Mouse (Mus musculus): ENCODE results near the gene Ern2.
A peak's percentile ranks its signal among the peaks of the same experiment; 100 is the strongest.

The Ern2 gene

DNA sequence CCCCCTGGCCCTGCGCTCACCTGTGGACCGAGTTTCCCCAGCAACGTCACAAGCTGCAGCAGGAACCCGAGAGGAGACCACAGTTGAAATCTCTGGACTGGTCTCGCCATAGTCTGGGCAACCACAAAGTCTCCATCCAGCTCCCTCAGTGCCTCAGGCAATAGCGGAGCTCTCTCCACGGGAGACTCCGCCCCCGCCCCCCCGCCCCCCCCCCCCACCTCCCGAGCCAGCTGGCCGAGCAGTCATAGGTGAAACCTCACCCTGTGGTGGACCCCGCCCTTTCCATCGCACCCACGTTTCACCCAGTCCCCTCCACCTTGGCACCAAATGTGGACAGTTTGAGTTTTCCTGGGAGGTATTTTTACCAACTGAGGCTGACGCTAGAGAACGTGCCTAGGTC is at the start of gene Ern2:
TSS of gene Ern2 (minus strand) at position 165 of the 400 bp plus-strand sequence.
- DNase-seq (ENCODE audit: low spot score in 2 of 2), result no peak

DNA sequence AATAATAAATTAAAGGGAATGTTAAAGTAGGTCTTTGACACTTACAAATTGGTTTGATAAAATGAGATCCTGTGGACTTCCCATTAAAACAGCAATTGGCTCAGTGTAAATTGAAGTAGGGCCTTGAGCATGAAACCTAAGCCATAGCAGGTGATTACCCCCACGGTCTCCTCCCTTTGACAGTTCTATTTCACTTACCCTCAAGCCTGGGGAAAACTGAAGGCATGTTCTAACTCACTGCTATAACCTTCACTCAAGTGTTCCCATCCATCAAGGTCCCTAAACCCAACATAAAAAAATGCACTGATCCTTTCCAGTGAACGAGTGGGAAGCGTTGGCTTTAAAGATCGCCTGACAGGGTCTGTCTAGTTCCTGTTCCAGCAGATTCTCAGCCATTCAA is 44.9 kb upstream of the Ern2 start:
- no peak for DNase-seq (ENCODE audit: low spot score in 2 of 2)

DNA sequence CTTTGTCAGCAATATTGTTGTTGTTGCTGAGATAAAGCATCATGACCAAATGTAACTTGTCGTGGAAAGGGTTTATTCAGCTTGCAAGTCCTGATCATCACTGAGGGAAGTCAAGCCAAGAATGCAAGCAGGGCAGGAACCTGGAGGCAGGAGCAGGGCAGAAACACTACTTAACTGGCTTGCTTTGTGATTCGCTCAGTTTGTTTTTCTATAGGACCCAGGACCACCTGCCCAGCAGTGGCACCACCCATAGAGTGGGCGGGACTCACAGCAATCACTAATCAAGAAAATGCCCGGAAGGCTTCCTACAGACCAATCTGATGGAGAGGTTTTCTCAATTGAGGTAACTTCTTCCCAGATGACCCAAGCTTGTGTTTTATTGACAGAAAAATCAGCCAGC is 43.9 kb upstream of the Ern2 start:
- no peak for DNase-seq (ENCODE audit: low spot score in 2 of 2)

DNA sequence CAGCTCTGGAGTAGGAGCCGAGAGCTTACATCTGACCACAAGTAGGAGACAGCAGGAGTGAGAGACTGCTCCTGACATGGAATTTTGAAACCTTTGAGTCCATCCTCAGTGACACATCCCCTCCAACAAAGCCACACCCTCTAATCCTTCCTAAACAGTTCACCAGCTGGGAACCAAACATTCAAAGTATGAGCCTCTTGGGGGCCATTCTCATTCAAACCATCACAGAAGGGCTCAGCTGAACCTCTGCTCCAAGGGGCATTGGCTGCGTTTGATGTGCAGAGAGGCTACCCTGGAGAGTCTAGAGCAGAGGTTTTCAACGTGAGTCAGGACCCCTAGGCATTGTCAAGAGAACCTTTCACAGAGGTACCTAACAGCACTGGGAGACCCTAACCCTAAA is 43.3 kb upstream of the Ern2 start:
- no peak for DNase-seq (ENCODE audit: low spot score in 2 of 2)

- DNase-seq (ENCODE audit: low spot score in 2 of 2), result no peak
Measured at GRCm38 (mm10) chr7:122226744-122227143, 40.7 kb upstream of the Ern2 start.

GRCm38 (mm10) chr7:122226020-122226742 is 40.2 kb upstream of the Ern2 start:
- no peak for DNase-seq (ENCODE audit: low spot score in 2 of 2)

- no peak for DNase-seq (ENCODE audit: low spot score in 2 of 2)
Measured at GRCm38 (mm10) chr7:122219315-122219801, 33.4 kb upstream of the Ern2 start, which contains the start of gene Chp2. Gene Chp2, plus strand, starts transcription at chr7:122219496.

DNA sequence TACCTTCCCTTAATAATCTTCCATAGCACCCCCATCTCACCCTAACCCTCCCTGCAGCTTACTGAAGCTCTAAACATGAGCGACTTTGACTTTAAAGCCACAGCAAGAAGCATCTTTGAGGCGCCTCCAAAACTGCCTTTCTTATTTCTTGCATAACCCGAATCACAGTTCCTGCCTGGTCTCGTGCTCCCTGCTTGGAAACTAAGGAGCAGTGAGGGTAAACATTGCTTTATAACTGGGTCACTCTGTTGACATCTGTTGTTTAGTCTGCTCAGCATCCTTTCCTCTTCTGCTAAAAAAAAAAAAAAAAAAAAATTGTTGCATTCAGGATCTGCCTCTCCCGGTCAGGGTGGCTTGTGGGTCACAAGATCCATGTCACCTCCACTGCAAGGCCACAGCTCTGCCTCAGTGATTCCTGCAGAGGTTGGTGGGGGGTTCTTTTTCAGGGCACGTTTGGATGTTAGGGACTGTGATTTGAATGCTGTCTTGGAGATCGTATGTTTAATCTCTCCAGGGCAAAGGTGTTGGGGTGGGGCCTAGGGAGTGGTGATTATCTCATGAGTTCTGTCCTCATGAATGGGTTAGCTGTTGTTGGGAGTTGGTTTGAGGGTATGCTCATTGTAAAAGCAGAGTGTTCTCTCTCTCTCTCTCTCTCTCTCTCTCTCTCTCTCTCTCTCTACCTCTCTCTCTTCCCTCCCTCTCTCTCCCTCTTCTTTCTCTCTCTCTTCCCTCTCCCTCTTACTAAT is 22.4 kb upstream of the Ern2 start:
- DNase-seq (ENCODE audit: low spot score in 2 of 2), result no peak

DNA sequence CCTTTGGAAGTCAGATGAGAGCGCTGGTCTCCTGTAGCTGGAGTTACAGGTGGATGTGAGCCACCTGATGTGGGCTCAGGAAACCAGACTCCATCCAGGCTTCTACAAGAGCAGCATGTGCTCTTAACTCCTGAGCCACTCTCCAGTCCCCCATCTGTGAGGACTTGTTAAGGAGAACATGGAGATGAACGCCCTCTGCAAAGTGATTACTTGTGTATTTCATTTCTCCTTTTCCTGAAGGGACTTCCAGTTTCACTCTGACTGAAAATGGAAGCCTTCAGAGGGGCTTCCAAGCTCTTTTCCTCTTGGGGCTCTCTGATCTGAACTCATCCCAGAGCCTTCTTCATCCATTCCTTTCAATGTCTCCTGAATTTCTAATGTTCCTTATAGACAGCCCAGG is 20.1 kb upstream of the Ern2 start:
- no peak for DNase-seq (ENCODE audit: low spot score in 2 of 2)

- no peak for DNase-seq (ENCODE audit: low spot score in 2 of 2)
Measured at GRCm38 (mm10) chr7:122203936-122204335, 17.9 kb upstream of the Ern2 start.

- DNase-seq (ENCODE audit: low spot score in 2 of 2), result peak; percentile 9 to 13
Measured at GRCm38 (mm10) chr7:122199296-122199695, 13.3 kb upstream of the Ern2 start.

GRCm38 (mm10) chr7:122197306-122197705 is 11.3 kb upstream of the Ern2 start:
- DNase-seq (ENCODE audit: low spot score in 2 of 2), result peak; percentile 23 to 55

DNA sequence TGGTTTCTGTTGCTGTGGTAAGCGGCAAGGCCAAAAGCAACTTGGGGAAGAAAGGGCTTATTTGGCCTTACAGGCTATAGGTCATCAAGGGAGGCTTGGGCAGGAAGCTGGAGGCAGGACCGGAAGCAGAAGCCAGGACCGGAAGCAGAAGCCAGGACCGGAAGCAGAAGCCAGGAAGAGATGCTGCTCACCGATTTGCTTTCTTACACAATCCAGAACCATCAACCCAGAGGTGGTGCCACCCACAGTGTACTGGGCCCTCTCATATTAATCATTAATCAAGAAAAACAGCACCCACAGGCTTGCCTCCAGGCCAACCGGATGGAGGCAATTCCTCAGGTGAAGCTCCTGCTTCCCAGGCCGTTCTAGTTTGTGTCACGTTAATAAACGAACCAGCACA is 10.8 kb upstream of the Ern2 start:
- no peak for DNase-seq (ENCODE audit: low spot score in 2 of 2)

DNA sequence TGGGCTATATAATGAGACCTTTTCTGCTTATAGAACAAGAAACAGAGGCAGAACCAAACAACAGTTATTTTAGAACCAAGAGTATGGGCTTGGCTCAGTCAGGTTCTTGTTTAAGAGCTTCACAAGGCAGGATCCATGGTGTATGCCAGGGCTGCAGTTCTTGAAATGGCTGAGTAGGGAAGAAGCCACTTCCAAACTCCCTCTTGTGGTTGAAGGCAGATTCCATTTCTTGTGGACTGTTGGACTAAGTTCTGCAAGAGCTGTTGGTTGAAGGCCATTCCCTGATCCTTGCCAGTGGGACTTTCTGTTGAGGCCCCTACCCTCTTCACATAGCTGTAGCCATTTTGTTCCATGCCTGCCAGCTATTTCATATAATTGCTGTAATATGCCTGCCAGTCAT is 7.9 kb upstream of the Ern2 start:
- DNase-seq (ENCODE audit: low spot score in 2 of 2), result no peak

- DNase-seq (ENCODE audit: low spot score in 2 of 2), result no peak
Measured at GRCm38 (mm10) chr7:122191097-122191496, 5.1 kb upstream of the Ern2 start.

- peak; percentile 28 to 56 for DNase-seq (ENCODE audit: low spot score in 2 of 2)
Measured at GRCm38 (mm10) chr7:122189484-122189883, 3.5 kb upstream of the Ern2 start.

GRCm38 (mm10) chr7:122184569-122184968 is 1.4 kb downstream of the Ern2 start:
- DNase-seq (ENCODE audit: low spot score in 2 of 2), result no peak

GRCm38 (mm10) chr7:122180720-122181119 is 5.3 kb downstream of the Ern2 start:
- no peak for DNase-seq (ENCODE audit: low spot score in 2 of 2)

DNA sequence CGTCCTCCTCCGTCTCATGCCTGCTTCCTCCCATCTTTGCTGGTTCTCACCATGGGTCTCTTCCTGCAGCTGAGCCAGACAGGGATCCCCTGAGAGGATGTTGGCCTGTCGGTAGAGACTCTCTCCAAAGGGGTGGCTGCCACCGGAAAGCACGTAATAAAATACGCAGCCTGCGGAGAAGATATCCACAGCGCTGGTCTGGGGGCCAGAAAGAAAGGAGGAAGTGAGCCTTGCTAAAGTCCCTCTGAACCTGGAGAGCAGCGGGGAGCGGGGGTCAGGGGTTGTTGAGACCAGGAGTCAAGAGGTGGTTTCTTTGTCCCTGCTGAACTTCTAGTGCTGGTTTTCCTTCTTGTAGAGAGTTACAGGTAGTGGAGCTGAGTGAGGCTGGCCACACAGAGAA is 14.4 kb downstream of the Ern2 start:
- DNase-seq (ENCODE audit: low spot score in 2 of 2), result no peak

DNA sequence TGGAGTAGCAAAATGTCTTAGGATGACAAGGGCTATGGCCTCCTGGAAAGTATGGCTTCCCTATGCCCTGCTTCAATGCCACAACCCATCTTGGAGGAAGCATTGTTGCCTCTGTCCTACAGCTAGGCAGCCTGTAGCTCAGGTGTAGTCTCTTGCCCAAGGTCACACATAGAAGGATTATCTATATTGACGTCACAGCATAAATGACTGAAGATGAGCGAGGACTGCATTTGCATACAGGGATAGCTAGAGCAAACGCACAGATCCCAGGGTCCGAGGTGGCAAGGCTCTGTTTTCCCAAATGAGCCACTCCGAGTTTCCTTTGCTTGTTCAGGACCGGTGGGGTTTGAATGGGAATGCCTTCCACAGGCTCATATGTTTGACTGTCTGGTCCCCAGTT is 15.3 kb downstream of the Ern2 start:
- no peak for DNase-seq (ENCODE audit: low spot score in 2 of 2)

GRCm38 (mm10) chr7:122167203-122167602 is 18.8 kb downstream of the Ern2 start:
- no peak for DNase-seq (ENCODE audit: low spot score in 2 of 2)

GRCm38 (mm10) chr7:122163766-122164165 is 22.2 kb downstream of the Ern2 start:
- no peak for DNase-seq (ENCODE audit: low spot score in 2 of 2)

GRCm38 (mm10) chr7:122160037-122160436 is 26.0 kb downstream of the Ern2 start:
- no peak for DNase-seq (ENCODE audit: low spot score in 2 of 2)
